Mouse (Mus musculus): Measurements from ENCODE around the gene Cnksr1.

- TF ChIP-seq CTCF (IDR thresholded peaks at IDR 0.05; ENCODE audit: insufficient read depth, low read length) (no peak), POLR2A (IDR thresholded peaks at IDR 0.05; ENCODE audit: borderline replicate concordance, extremely low read depth, low read depth, low read length) (no peak)
Measured at GRCm38 (mm10) chr4:134237582-134238278, 469 bp downstream of the Cnksr1 start.
